Mouse (Mus musculus): ENCODE data around the gene Lrr1.
"Not testable (repeated sequence)": the region's sequence is repeated elsewhere in the genome, so short reads cannot be mapped to it uniquely, and the experiment has no call there.

Lrr1 gene

DNA sequence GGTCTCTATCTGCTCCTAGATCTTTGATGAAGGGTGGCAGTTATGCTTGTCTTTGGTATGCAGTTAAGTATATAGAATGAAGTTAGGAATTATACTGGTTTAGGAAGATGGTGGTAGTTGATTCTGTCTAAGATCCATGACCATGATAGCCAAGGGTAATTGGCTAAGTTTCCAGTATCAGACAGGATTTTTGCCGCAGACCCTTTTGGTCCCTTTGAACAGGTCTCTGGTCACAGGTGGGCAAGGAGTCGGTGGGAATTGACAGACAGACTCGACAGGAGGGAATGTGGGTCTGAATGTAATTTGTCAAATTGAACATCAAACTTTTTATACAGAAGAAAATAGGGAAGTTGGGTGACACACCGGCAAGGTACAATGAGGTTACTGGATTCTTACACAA lies 5.0 kb upstream of the Lrr1 start:
- DNase-seq (ENCODE audit: low spot score in 2 of 2), result not testable (repeated sequence)

DNA sequence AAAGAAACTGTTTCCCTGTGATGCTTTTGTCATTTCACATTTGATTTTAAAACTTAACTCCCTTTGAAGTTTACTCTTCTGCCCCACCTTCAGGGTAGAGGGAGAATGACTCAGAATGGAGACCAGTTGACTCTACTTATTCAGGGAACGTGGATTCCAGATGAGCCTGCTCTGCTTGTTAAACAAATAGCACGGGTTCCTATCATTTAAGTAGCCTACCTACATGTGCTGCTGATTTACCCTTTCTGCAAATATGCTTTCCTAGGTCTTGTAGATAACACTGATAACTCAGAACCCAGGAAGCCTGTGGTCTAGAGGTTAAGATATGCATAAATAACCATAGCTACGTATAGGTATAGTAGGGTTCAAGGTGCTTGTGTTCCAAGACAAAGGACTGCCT lies 3.7 kb upstream of the Lrr1 start:
- DNase-seq (ENCODE audit: low spot score in 2 of 2), result no peak

DNA sequence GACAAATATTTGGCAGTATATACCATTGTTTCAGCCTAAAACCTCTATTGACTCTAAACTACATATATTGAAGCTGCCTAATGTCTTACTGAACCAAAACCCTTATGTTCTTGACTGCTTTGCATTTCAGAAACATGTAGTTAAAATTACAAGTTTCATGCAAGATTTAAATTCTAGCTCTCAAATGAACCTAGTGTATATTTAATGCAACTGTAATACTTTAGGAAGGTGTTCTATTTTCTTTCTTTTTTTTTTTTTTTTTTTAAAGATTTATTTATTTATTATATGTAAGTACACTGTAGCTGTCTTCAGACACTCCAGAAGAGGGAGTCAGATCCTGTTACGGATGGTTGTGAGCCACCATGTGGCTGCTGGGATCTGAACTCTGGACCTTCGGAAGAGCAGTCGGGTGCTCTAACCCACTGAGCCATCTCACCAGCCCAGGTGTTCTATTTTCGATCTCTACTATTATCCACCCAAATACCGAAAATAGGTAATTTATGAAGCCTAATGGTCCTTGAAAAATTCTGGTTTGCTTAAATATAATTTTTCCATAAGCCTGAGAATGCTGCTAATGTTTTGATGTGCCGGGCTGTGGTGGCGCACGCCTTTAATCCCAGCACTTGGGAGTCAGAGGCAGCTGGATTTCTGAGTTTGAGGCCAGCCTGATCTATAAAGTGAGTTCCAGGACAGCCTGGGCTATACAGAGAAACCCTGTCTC lies 1.6 kb upstream of the Lrr1 start:
- DNase-seq (ENCODE audit: low spot score in 2 of 2), result not testable (repeated sequence)

DNA sequence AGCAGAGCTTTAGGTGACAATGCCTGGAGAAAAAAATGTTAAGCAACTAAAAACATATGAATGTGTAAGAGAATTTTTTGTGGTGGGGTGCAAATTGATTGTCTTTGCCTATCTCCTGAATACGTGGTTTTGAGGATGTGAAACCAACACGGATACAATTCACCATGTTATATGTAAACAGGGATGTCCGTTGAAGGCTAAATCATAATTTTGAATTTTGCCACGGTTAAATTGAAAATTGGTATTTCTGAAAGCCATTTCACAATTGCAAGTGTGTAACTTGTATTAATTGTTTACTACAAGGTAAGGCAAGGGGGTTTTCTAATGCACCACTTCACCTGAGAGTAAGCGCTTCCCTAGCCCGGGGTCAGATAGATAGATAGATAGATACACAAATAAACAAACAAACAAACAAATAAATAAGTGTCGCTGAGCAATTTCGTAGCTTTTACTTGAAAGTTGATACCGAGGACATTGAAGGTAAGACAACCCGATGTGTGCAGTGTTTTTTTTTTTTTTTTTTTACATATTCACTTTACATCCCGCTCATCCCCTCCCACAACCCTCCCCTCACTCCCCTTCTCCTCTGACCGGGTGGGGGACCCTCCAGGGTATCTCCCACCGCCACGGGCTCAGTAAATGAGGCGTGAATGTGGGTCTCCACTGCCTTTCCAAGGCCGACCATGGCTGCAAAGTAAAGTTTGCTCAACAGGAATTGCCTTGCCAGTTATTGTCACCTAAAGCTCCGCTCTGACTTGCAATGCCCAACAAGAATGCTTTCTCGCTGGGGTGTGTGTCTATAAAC lies 756 bp upstream of the Lrr1 start:
- DNase-seq (ENCODE audit: low spot score in 2 of 2), result no peak

DNA sequence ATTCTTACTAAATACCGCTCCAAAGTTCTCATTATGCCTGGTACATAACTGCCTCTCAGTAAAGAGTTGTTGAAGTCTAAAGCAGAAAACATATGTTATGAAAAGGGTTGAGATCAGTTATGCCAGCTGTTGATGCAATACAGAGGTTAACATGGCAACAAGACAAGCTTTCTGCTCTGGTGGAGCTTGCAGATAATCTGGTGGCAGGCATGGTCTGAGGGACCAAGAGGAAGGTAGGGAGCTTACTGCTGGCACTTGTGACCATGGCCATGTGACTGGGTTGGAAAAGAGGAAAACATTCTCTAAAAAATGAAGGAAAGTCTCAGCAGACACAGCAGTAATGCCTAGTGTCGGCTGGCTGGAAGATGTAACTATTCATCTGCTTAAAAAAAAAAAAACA lies 2.7 kb downstream of the Lrr1 start:
- DNase-seq (ENCODE audit: low spot score in 2 of 2), result no peak

DNA sequence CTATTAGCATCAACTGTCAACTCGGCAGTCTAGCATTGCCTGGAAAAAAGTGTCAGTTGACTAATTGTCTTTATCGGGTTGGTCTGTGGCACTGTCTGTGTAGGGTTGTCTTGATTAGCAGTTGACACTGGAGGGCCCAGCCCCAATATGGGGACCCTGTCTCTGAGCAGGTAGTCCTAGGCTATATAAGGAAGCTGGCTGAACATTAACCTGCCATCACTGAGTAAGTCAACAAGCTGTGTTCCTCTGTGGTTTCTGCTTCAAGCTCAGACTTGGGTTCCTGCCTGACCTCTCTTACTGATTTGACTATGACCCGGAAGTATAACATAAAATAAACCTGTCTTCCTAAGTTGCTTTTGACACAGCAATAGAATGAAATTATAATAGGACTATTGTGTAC lies 7.4 kb downstream of the Lrr1 start:
- DNase-seq (ENCODE audit: low spot score in 2 of 2), result no peak

DNA sequence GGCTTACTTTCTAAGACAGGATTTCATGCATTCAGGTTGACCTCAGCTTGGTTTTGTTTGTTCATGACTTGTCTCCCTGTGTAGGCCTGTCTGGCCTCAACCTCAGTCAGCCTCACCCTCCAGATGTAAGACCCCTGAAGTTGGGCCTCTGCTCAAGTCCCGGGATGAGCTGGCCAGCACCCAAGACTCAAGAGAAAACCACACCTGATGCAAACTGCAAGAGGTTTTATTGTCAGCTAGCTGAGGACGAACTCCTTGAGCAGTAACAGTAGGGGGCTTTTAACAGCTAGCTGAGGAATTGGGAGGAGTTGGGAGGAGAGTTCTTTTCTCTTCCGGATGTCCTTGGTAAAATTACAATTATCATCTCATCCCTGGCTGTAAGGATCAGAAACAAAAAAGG lies 8.9 kb downstream of the Lrr1 start:
- DNase-seq (ENCODE audit: low spot score in 2 of 2), result no peak

DNA sequence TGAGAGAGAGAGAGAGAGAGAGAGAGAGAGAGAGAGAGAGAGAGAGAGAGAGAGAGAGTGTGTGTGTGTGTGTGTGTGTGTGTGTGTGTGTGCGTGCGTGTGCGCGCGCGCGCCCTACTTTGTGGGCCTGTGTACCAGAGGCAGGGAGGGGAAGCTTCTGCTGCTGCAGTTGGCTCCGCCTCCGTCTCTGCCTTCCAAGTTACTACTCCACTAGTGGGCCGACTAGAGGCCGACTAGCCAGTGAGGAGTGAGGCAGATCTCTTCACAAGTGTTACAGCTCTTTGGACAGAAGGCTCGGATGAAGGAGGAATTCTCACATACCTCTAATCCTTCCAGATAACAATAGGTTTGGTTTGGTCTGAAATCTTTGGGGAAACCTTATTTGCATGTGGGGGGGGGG lies 10.8 kb downstream of the Lrr1 start:
- DNase-seq (ENCODE audit: low spot score in 2 of 2), result no peak

DNA sequence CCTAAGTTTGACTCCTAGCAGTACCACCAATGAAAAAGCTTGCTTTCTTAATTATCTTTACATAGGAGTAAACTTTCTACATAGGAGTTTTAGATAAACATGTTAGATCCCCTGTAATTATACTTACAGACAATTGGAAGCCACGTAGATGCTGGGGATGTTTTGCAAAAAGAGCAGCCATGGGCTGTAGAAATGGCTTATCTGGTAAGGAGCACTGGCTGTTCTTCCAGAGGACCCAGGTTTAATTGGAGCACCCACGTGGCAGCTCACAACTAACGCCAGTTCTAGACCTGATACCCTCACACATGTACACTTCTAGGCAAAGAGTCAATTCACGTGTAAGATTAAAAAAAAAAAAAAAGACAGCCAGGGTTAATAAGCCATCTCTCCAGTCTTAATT lies 13.2 kb downstream of the Lrr1 start:
- DNase-seq (ENCODE audit: low spot score in 2 of 2), result no peak

DNA sequence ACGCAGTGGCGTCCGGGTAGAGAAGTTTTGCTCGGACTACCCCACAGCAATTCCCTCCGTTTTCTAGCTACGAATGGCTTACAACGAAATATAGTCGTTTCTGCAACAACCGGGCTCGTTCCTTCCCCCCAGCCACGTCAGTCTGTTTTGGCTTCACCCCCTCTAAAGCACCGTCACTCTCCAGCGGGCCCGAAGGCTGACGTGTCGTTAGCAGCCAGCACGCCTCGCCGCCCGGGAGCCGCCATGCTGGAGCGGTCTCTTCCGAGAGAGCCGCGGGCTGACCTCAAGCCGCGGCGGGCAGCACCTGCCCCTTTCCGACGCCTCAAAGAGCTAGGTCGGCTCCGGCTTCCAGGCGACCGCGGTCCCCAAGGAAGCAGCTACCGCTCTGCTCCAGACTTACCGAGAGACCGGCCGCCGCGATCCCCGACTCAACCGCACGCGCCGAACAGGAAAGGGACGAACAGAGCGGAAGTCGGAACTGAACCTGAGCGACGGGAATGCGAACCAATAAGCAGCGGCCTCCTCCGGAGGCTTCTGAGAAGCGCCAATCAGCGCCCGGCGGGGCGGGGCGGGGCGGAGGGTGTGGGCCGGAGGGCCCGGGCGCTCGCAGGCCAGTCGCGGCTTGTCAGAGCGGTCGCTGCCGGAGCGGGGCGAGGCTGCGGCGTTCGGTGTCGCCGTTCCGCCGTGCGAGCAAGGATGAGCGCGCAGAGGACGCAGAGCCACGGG lies 15.1 kb downstream of the Lrr1 start, which contains the start of the genes Rpl36al and Mgat2:
Gene Rpl36al (minus strand): TSS at position 501 of the 726 bp plus-strand sequence.
Gene Mgat2 (plus strand): TSS at position 575 of the 726 bp plus-strand sequence.
- peak; percentile 94 to 98 for DNase-seq (ENCODE audit: low spot score in 2 of 2)

DNA sequence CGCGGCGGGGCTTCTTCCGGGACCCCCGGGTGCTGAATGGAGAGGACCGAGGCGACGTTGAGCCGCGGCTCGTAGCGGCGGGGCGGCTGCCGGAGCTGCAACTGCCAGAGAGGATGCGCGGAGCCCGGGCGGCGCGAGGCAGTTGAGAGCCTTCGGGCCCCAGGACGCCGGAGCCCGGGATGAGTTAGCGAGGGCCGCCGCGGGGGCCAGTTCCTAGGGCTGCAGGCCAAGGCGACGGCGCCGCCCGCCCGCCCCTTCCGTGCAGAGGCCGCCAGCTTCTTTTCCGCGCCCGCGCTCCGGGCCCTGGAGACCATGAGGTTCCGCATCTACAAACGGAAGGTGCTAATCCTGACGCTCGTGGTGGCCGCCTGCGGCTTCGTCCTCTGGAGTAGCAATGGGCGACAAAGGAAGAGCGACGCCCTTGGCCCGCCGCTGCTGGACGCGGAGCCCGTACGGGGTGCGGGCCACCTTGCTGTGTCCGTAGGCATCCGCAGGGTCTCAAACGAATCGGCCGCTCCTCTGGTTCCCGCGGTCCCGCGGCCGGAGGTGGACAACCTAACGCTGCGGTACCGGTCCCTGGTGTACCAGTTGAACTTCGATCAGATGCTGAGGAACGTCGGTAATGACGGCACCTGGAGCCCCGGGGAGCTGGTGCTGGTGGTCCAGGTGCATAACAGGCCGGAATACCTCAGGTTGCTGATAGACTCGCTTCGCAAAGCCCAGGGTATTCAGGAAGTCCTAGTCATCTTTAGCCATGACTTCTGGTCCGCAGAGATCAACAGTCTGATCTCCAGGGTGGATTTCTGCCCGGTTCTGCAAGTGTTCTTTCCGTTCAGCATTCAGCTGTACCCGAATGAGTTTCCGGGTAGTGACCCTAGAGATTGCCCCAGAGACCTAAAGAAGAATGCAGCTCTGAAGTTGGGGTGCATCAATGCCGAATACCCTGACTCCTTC lies 16.0 kb downstream of the Lrr1 start:
- peak in 1 of 2 experiments; percentile 29 for DNase-seq (ENCODE audit: low spot score in 2 of 2)

DNA sequence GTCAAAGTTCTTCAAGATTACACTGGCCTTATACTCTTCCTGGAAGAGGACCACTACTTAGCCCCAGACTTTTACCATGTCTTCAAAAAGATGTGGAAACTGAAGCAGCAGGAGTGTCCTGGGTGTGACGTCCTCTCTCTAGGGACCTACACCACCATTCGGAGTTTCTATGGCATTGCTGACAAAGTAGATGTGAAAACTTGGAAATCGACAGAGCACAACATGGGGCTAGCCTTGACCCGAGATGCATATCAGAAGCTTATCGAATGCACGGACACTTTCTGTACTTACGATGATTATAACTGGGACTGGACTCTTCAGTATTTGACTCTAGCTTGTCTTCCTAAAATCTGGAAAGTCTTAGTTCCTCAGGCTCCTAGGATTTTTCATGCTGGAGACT lies 16.8 kb downstream of the Lrr1 start:
- DNase-seq (ENCODE audit: low spot score in 2 of 2), result no peak

DNA sequence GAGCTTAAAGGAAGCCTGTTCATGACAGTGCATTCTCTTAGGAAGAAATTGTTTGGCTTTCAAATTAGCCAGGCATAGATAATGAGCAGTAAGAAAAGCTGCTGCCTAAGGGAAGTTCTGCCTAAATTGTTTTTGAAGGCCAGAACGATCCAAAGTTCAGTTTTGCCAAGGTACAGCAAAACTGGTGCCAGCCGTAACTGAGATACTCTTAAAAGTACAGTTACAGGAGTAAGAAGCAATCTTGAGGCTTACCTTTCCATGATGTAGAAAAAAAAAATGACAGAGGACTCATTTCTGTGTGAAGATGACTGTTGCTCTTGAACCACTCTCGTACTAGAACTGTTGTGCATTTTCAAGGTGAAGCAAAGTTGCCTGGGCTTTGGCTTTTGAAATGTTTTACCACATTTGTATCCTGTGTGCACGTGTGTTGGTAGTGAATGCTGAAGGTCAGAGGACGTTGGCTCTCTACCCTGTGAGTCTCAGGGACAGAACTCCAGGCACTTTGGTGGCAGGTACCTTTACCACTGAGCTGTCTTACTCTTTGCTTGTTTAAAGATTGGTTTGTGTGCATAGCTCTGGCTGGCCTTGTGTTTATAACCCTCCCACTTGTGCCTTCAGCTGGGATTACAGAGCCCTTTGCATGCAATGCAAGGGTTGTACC lies 18.3 kb downstream of the Lrr1 start:
- no peak for DNase-seq (ENCODE audit: low spot score in 2 of 2)

DNA sequence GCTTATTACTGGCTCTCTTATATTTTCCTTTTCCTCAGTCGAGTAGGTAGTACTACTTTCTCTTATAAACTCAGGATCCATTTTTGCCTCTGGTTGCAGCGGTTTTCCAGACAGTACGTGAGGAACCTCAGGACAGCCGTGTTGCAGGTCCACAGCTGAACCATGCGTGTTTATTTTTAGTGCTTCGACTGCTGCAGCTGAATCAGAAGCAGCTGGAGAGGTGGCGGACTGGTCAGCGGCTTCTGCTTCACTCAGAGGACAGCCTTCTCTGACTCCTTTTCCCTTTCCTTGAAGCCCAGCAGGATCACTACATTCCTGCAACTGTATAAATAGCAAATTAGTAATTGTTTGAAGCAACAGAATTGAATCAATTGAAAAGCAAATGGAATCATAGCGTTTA lies 21.5 kb downstream of the Lrr1 start:
- DNase-seq (ENCODE audit: low spot score in 2 of 2), result no peak

DNA sequence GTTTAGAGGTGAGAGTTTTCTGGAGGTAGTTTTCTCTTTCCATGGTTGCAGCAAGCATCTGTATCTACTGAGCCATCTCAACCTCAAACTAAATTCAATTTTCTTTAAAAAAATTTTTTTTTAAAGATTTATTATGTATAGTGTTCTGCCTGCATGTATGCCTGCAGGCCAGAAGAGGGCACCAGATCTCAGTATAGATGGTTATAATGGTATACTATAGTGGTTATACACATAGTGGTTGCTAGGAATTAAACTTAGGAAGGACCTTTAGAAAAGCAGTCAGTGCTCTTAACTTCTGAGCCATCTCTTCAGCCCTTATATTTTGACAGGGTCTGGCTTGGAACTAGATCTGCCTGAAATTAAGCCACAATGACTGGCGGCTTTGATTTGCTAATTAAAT lies 21.9 kb downstream of the Lrr1 start:
- DNase-seq (ENCODE audit: low spot score in 2 of 2), result no peak

DNA sequence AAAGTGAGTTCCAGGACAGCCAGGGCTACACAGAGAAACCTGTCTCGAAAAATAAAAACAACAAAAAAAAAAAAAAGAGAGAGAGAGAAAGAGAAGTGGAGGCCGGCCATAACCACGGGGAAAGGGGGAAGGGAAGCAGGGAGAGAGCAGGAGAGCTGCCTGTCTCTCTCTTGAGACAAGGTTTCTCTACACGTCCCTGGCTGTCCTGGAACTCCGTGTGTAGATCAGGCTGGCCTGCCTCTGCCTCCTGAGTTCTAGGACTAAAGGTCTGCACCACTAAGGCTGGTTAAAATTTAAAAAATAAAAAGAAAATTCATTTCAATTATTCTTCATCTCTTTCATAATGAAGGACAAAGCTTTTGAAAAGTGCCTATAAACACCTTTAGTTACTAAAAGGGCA lies 22.8 kb downstream of the Lrr1 start:
- DNase-seq (ENCODE audit: low spot score in 2 of 2), result no peak

DNA sequence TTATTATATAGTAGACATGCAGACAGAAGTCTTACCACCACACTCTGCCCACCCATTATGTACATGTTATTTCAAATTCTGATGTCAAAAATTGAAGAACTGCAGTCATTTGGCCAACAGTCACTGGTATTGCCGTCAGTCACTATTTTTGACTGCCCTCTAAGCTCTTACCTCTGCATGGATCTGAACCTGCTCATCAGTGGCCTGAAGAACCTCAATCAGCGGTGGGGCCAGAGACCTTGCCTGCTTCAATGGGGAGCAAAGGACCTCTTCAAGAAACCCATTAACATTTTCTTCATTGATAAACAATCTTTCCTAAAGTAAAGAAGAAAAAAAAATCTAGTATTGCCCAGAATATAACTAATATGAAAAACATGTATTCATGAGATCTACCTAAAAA lies 24.0 kb downstream of the Lrr1 start:
- no peak for DNase-seq (ENCODE audit: low spot score in 2 of 2)

DNA sequence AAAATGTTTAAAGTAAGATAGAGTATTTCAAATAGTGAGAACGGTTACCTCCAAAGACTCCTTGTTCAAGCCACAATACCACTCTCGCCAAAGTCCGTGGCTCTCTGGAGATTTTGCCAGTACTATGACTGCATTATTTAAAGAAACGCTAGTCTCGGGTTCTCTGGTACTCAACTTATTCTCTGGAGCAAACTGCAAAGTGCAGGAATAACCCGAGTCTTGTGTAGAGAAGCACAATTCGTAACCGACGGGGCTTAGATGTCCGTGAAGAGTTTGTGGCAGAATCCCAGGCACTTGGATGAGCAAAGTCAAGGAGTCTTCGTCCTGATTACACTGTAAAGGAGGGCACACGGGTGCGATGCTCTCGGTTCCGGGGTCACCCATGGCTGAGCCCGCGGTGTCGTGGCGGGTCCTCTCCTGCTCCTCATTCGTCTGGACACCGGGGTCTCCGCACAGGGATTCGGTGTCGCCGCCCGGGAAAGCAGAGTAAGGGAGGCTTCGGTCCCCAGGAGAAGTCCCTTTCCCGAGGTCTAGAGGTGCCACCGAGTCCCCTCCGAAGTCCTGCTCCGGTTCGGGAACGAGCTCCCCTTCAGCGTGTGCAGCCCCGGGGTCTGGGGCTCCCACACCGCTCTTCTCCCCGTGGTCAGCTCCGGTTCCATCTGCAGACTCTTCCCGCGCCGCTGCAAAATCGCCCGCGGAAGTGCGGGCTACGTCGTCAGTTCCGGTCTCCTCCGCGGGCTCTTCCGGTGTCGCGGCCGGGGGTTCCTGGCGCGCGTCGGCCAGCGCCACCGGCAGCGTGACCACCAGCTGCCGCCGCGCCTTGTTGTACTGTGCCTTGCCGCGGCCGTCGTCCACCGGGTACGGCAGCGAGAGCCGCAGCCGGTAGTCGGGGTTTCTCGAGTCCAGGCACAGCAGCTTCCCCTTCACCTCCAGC lies 28.1 kb downstream of the Lrr1 start, which contains the start of gene Gm49383:
Gene Gm49383 (minus strand): TSS at position 661 of the 934 bp plus-strand sequence.
- peak; percentile 25 to 45 for DNase-seq (ENCODE audit: low spot score in 2 of 2)

DNA sequence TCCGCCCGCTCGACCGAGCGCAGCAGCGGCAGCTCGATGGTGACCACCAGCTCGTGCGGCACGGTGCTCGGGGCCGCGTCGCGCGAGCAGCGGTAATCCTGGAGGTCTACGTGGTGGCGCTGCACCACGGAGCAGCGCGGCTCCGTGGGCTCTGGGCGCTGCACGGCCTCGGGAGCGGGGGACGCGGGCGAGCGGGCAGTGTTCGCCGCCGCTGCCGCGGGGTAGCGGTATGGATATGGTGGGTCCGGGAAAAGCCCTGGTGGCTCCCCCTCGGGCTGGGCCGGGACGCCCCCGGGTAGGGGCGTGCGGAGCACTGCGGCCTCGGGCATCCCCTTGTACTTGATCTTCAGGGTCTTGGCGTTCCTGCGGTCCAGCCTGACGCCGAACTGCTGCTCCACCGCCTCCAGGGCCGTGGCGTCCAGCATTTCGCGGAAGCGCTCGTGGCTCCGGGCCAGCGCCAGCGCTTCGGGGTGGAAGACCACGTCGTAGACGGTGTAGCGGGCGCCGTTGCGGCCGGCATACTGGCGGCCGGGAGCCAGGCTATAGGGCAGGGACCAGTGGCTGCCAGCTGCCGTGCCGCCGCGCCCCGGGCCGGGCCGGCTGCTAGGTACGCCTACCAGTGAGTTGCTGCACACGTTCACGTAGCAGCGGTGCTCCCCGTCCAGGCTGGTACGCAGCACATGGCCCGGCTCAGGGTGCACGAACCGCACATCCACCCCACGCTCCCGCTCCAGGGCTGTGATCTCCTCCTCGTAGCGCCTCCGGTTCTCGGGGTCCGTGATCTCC lies 29.0 kb downstream of the Lrr1 start:
- DNase-seq (ENCODE audit: low spot score in 2 of 2), result peak in 1 of 2 experiments; percentile 30
